ENCODE assay signal across 9 mouse cellular contexts in the genomic region with DNA sequence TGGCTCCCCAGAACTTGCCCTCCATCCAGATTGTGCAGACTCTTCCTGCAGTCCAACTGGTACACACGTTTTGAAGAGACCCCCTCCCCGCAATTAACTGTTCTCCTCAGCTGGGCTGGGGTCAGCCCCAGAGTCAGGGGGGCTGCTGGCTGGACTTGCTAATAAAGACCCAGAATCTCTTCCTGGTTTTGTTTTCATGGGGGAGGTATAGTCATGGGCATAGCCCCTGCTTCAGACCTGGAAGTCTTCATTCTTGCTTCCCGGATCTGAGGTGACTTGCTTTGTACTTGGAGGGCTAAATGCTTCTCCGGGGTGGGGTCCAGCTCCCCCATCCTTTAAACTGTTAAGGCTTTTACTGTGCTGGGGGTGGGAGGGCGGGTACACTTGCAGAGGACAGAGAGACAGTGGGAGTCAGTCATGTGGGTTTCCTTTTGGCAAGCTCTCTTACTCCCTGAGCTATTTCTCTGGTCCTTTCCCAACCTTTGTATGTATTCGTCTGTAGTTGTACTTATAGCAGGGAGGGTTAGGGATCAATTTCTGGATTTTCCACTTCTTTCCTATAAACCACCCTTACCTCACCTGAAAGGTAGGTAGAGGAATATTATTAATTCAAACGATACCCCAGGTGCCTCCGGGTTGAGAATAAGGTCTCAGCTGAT. TPM values are rescaled to one million over a fixed set of nuclear protein-coding genes. Genes with fewer than 3 reads are reported as not detected.
DNase-seq lines count a peak whose midpoint lies in the region; ATAC-seq and TF ChIP-seq lines count a peak whose summit lies in the region.
"Had no signal": no experiment of that assay in that cellular context is flagged by ENCODE, and none has a peak within 500 bp of the region (broad histone marks: within the 10 kb centered on the region; RNA-seq: fewer than 3 reads in every experiment).

A gene (plus strand): TSS at position 205 of the 659 bp plus-strand sequence.

- H3K9ac ChIP-seq in limb, embryonic 14.5 days (ENCODE audit: low read depth, low read length, severe bottlenecking) = peak within 1 kb of the TSS; percentile 39

- H3K36me3 ChIP-seq in limb, embryonic 14.5 days (ENCODE audit: control insufficient read depth, insufficient read depth, low read length) = peaks cover 38% of the 10 kb centered on the region

- H3K4me3 ChIP-seq in gastrocnemius, adult 2 months = peak within 1 kb of the TSS; percentile 74
- H3K4me3 ChIP-seq in limb, embryonic 14.5 days (replicated peaks; ENCODE audit: low read length) = peak within 1 kb of the TSS; percentile 33
- H3K4me3 ChIP-seq: erythroblast, embryonic 14.5 days had no signal

- no peak for DNase-seq in gastrocnemius, adult 2 months
- no peak for DNase-seq in gastrocnemius, postnatal 36 days
- no peak for DNase-seq in urinary bladder, adult 2 months (ENCODE audit: low spot score)
- DNase-seq in urinary bladder, postnatal 4 days (ENCODE audit: low spot score in 2 of 2) = no peak
- DNase-seq in limb, embryonic 14.5 days (ENCODE audit: low spot score) = no peak
- DNase-seq in right cerebral cortex, adult 18-20 months = no peak
- no peak for DNase-seq in adrenal gland, postnatal 4 days (ENCODE audit: low spot score in 2 of 2)

- peaks cover 44% of the 10 kb centered on the region for H3K4me1 ChIP-seq in limb, embryonic 14.5 days (ENCODE audit: control insufficient read depth, insufficient read depth, low read length)

- TF ChIP-seq POLR2A in limb, embryonic 14.5 days (IDR thresholded peaks at IDR 0.05; ENCODE audit: borderline replicate concordance, extremely low read depth, insufficient read depth, insufficient read length) = no peak

- intact Hi-C loops in gastrocnemius, adult 2 months (cut with DNase I) = no loop called here
- intact Hi-C loops in gastrocnemius, postnatal 36 days (cut with DNase I) = no loop called here

- peak within 1 kb of the TSS; percentile 87 for H3K4me2 ChIP-seq in limb, embryonic 14.5 days (replicated peaks; ENCODE audit: low read depth, low read length, severe bottlenecking)

- 26% methylated on average over 8 of the region's 8 CpGs for WGBS in limb, embryonic 14.5 days

- H3K27ac ChIP-seq in gastrocnemius, adult 2 months = peak within 1 kb of the TSS; percentile 84
- peak within 1 kb of the TSS; percentile 68 for H3K27ac ChIP-seq in limb, embryonic 14.5 days (replicated peaks; ENCODE audit: low read depth, low read length)

- no peaks in the 10 kb centered on the region for H3K9me3 ChIP-seq in limb, embryonic 14.5 days (ENCODE audit: control insufficient read depth, low read length)

- no peak for TF ChIP-seq CTCF in gastrocnemius, adult 2 months (IDR thresholded peaks at IDR 0.05)

- ATAC-seq in limb, embryonic 14.5 days (ENCODE audit: low FRiP score, low read depth) = no peak
- no peak for ATAC-seq in erythroid progenitor cell, adult 5-6 weeks (replicated peaks; ENCODE audit: low FRiP score, poor library complexity, severe bottlenecking)

- H3K27me3 ChIP-seq in limb, embryonic 14.5 days (ENCODE audit: control insufficient read depth, insufficient read depth, low read length) = no peaks in the 10 kb centered on the region

RNA-seq across cellular contexts. Expression of the gene that starts here (rescaled TPM):
- 1 to 10 TPM; 2.7 to 5.9 TPM for total RNA-seq in gastrocnemius, adult 2 months (2021)
- 1 to 10 TPM; 2.5 to 3.2 TPM for total RNA-seq in gastrocnemius, postnatal 36 days (2021)
- 10.6 and 14.1 TPM in 2 replicates for polyA plus RNA-seq in urinary bladder, adult 2 months (2012; rRNA removed)
- 7.6 and 10.0 TPM in 2 replicates for polyA plus RNA-seq in limb, embryonic 14.5 days (2012; rRNA removed)
- 0.92 and 1.9 TPM in 2 replicates for polyA plus RNA-seq in limb, embryonic 14.5 days (2014; fragmentation: Nextera tagmentation; extraction: Ambion mirVana)
- 10 to 100 TPM in 1 of 2 experiments, 1 to 10 TPM in 1; 9.9 to 10.1 TPM for total RNA-seq in adrenal gland, postnatal 4 days (2021)
- total RNA-seq in erythroid progenitor cell, adult 5-6 weeks (2015; ENCODE audit: low replicate concordance) = 2.9 TPM in 1 of 2 replicates, not detected in the other
- 0.64 and 4.4 TPM in 2 replicates for total RNA-seq in erythroid progenitor cell, adult 5-6 weeks (2017; ENCODE audit: low replicate concordance)
